Mouse (Mus musculus) forebrain, embryonic 14.5 days (tissue): ENCODE data around the gene Pdk2. TPM values are rescaled to one million over a fixed set of nuclear protein-coding genes. Genes with fewer than 3 reads are reported as not detected.

ENCODE experiments used
- ATAC-seq: fragments of 200-750 bp; cut with Nextera tagmentation; 2 replicates; pipeline ENCODE4 v1.8.0; 2017; ENCODE audit warnings: mild to moderate bottlenecking, moderate library complexity
- DNase-seq: peaks from one replicate; pipeline ENCODE4 v3.0.0-alpha.2; 2015; ENCODE audit warnings: low spot score
- H3K27ac ChIP-seq: fragments of 300-500 bp; sonication (generic); 2 replicates; pipeline ENCODE4 v1.5.1; 2014; ENCODE audit warnings: low read depth, mild to moderate bottlenecking, control low read depth, low read length, moderate library complexity
- H3K27me3 ChIP-seq: fragments of 300-500 bp; sonication (generic); replicated peaks from 2 replicates; pipeline ENCODE4 v1.6.1; 2014; ENCODE audit warnings: low read length, control low read depth, mixed read lengths; ENCODE audit not compliant: control insufficient read depth, insufficient read depth
- H3K36me3 ChIP-seq: fragments of 300-500 bp; sonication (generic); 2 replicates; pipeline ENCODE4 v1.6.1; 2014; ENCODE audit warnings: low read length, control low read depth; ENCODE audit not compliant: control insufficient read depth, insufficient read depth
- H3K4me1 ChIP-seq: fragments of 300-500 bp; sonication (generic); 2 replicates; pipeline ENCODE4 v1.6.1; 2014; ENCODE audit warnings: antibody characterized with exemption, low read length, control low read depth; ENCODE audit not compliant: control insufficient read depth, insufficient read depth
- H3K4me2 ChIP-seq: fragments of 300-500 bp; sonication (generic); 2 replicates; pipeline ENCODE4 v1.6.1; 2014; ENCODE audit warnings: mild to moderate bottlenecking, control low read depth, low read length
- H3K4me3 ChIP-seq: fragments of 300-500 bp; sonication (generic); 2 replicates; pipeline ENCODE4 v1.5.1; 2014; ENCODE audit warnings: low read depth, low read length, control low read depth
- H3K9ac ChIP-seq: fragments of 300-500 bp; sonication (generic); 2 replicates; pipeline ENCODE4 v1.6.1; 2014; ENCODE audit warnings: mild to moderate bottlenecking, low read length, control low read depth, moderate library complexity
- H3K9me3 ChIP-seq: fragments of 300-500 bp; sonication (generic); replicated peaks from 2 replicates; pipeline ENCODE4 v1.6.1; 2016; ENCODE audit warnings: low read length, control low read depth, mixed read lengths; ENCODE audit not compliant: control insufficient read depth
- WGBS: fragments of 180-500 bp; shearing (Covaris S2); extraction: QIAGEN DNeasy Blood & Tissue Kit; methylation state at CpG from one replicate; pipeline ENCODE4 v1.1.7; 2014; 5-methylcytosine and 5-hydroxymethylcytosine counted together
- polyA plus RNA-seq: library from polyadenylated mRNA; unstranded; fragments of >200 nt; fragmentation: Nextera tagmentation; extraction: Ambion mirVana; gene quantifications from 2 replicates; pipeline ENCODE4 v1.2.1, GENCODE M21; 2014

Pdk2 gene
- polyA plus RNA-seq, 1 experiment from 2014 or later, result 20.1 TPM

DNA sequence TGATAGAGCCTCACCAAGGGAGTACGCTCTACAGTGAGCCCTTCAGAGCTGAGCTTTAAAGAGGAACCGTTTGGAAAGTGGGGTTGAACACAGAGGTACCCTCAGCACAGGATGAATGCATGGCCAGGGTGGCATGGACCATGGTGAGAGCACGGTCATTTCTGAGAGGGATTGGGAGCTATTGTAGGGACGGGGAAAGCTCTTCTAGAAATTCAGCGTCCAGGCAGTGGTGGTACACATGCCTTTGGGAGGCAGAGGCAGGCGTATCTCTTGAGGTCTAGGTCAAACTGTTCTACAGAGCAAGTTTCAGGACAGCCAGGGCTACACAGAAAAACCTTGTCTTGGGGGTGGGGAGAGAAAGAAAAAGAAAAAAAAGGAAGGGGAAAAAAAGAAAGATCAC, 44.2 kb downstream of the Pdk2 start:
- Histone ChIP-seq H3K27me3 (no peaks in the 10 kb centered on the region), H3K9ac (no peak overlapping the region), H3K4me3 (no peak overlapping the region), H3K4me1 (peaks cover 45% of the 10 kb centered on the region), H3K27ac (no peak overlapping the region), H3K36me3 (peaks cover 66% of the 10 kb centered on the region), H3K4me2 (no peak overlapping the region), H3K9me3 (no peaks in the 10 kb centered on the region)
- 92% methylated on average over 6 of the region's 6 CpGs for WGBS
- no peak for ATAC-seq
- DNase-seq, result no peak

DNA sequence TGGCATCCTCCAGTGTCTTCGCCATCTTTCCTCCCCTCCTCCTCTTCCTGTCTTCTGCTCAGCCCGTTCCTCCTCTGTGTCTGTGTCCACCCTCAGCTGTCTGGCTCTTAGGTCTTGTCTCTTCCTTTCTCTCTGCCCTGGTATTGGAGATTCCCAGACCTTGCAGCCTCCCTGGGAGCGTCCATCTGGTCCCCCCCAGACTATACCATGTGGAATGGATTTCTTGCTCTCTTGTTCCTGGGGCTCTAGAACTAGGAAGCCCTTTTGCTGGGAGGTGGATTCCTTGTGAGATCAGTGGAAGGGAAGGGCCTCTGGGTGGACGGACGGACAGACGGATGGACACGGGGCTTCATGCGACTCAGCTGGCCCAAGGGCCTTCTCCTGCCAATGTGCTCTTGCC, 45.1 kb downstream of the Pdk2 start:
- peaks cover 59% of the 10 kb centered on the region for H3K36me3 ChIP-seq
- H3K4me2 ChIP-seq, result peak overlapping the region; percentile 99
- WGBS, result 87% methylated on average over 8 of the region's 8 CpGs
- no peaks in the 10 kb centered on the region for H3K9me3 ChIP-seq
- ATAC-seq (no peak), DNase-seq (no peak)
- no peak overlapping the region for H3K4me3 ChIP-seq
- H3K27me3 ChIP-seq, result no peaks in the 10 kb centered on the region
- peak overlapping the region; percentile 94; the same call in 1 of the 2 replicates for H3K9ac ChIP-seq
- peaks cover 45% of the 10 kb centered on the region for H3K4me1 ChIP-seq
- no peak overlapping the region for H3K27ac ChIP-seq

DNA sequence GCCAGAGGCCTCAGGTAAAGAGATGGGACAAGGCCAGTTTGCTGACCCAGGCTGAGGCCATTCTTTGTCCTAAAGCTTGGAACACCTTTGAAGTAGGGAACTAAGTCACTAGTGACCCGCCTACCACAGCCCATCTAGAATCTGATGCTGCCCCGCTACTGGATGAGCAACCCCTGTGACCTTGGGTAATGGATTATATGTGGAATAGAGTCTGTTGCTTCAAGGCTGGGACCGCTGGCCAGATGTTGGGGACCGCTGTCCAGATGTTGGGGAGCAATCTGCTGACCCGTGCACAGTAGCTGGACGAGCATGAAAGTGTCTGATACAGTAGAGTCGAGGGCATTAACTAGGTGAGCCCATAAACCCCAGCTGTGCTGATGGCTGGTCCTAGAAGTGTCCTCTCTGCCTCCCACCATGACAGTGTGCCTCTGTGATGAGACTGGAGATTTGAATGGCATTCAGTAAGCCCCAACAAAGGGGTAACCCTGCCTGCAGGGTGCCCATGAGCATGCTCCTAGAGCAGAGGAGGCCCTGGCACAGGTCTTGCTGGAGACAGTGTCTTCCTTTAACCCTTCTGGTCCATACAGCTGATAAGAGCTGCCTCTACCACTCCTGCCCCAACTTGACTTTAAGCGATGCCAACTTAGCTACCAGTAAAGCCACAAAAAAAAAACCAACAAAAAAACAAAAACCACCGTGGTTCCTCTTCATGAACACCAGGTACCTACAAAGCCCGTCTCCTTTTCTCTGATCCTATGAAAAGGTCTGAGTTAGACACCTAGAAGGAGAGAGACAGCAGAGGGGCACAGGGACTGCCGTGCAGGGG, 46.0 kb downstream of the Pdk2 start:
- DNase-seq, result no peak
- Histone ChIP-seq H3K9me3 (no peaks in the 10 kb centered on the region), H3K4me1 (peaks cover 45% of the 10 kb centered on the region), H3K27ac (no peak overlapping the region), H3K36me3 (peaks cover 53% of the 10 kb centered on the region), H3K9ac (peak overlapping the region; percentile 94), H3K4me3 (peak overlapping the region; percentile 86), H3K27me3 (no peaks in the 10 kb centered on the region), H3K4me2 (peak overlapping the region; percentile 99)
- no peak for ATAC-seq
- WGBS, result 84% methylated on average over 11 of the region's 11 CpGs

DNA sequence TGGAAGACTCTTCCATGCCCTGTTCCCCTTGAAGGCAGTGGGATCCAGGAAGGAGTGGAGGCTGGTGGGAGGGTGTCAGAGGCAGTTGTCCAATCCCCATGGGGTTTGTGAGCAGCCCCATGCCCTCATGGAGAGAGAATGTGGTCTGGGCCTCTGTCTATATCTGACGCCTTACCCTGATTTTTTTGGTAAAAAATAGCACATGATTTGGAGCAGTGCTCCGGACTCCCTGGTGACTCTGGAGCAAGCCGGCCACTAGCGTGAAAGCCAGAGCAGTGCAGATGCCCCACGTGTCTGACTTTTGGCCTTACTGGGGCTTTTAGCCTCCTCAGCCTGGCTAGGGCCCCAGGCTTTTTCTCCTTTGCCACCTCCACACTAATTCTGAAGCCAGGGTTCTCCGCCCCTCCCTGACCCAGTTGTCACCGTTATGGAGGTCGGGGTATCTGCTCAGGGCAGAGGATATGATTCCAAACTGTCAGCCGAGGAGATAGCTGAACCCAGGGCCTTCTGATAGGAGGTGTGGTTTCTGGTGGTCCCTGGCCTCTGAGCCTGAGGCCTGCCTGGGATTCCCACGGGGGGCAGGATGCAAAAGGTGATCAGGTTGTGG, 46.8 kb downstream of the Pdk2 start:
- no peak for ATAC-seq

DNA sequence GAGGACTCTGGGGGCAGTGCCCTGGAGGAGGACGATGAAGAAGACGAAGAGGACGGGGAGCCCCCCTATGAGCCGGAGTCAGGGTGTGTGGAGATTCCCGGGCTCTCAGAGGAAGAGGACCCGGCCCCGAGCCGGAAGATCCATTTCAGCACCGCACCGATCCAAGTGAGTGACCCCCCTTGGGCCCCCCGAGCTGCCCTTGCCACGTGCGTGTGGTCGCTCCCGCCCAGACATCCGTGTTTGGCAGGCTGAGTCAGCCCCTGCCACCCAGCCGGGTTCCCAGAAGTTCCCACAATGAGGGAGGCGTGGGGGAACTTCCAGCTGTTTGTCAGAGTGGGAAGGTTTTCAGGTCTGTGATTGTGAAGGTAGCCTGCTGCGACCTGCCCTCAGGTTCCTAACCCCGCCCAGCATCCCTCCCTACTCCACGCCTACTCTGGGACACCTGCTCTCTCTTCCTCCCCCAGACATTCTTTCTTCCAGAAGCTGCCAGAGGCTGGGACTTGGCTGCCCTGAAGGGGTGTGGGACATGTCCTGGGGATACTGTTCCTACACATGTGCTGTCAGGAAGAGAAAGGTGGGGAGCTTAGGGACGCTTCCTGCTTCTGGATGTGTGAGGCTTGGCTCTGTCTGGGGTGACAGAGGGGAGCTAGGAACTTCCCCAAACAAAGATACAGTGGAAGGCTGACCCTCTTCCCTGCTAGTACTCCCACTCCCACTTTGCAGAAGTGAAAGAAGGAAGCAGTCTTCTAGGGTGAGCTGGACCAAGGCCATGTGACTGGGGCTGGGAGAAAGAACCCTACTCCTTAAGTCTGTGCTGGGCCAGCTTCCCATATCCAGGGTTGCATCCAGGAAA, 48.2 kb downstream of the Pdk2 start:
- H3K4me1 ChIP-seq, result peaks cover 51% of the 10 kb centered on the region
- WGBS, result 2% methylated on average over 22 of the region's 22 CpGs
- DNase-seq, result no peak

More for the DNA sequence above, 46.8 kb downstream of the Pdk2 start:
- Histone ChIP-seq H3K4me1 (peaks cover 48% of the 10 kb centered on the region), H3K9ac (peak overlapping the region; percentile 94), H3K9me3 (no peaks in the 10 kb centered on the region), H3K27me3 (no peaks in the 10 kb centered on the region), H3K36me3 (peaks cover 44% of the 10 kb centered on the region), H3K4me3 (peak overlapping the region; percentile 86), H3K27ac (no peak overlapping the region), H3K4me2 (peak overlapping the region; percentile 99)
- 59% methylated on average over 10 of the region's 10 CpGs for WGBS
- DNase-seq, result no peak

DNA sequence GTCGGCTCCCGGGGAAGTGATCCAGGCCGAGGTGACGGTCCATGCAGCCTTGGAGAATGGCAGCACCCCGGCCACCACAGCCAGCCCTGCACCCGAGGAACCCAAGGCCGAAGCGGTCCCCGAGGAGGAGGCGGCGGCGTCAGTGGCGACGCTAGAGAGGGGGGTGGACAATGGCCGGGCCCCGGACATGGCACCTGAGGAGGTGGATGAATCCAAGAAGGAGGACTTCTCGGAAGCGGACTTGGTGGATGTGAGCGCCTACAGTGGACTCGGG, 48.7 kb downstream of the Pdk2 start:
- H3K36me3 ChIP-seq, result peaks cover 25% of the 10 kb centered on the region
- no peaks in the 10 kb centered on the region for H3K9me3 ChIP-seq
- peak overlapping the region; percentile 94 for H3K27ac ChIP-seq
- H3K27me3 ChIP-seq, result no peaks in the 10 kb centered on the region
- peak overlapping the region; percentile 86 for H3K4me3 ChIP-seq
- peak overlapping the region; percentile 99 for H3K4me2 ChIP-seq
- ATAC-seq (no peak), DNase-seq (no peak)
- H3K4me1 ChIP-seq, result peaks cover 45% of the 10 kb centered on the region
- 0% methylated on average over 20 of the region's 20 CpGs for WGBS
- peak overlapping the region; percentile 94 for H3K9ac ChIP-seq

More for the DNA sequence above, 48.2 kb downstream of the Pdk2 start:
- peak overlapping the region; percentile 94; the same call in 1 of the 2 replicates for H3K27ac ChIP-seq
- peak overlapping the region; percentile 99 for H3K4me2 ChIP-seq
- H3K27me3 ChIP-seq, result no peaks in the 10 kb centered on the region
- peaks cover 31% of the 10 kb centered on the region for H3K36me3 ChIP-seq
- H3K9ac ChIP-seq, result peak overlapping the region; percentile 94
- H3K4me3 ChIP-seq, result peak overlapping the region; percentile 86
- H3K9me3 ChIP-seq, result no peaks in the 10 kb centered on the region
- ATAC-seq, result no peak

DNA sequence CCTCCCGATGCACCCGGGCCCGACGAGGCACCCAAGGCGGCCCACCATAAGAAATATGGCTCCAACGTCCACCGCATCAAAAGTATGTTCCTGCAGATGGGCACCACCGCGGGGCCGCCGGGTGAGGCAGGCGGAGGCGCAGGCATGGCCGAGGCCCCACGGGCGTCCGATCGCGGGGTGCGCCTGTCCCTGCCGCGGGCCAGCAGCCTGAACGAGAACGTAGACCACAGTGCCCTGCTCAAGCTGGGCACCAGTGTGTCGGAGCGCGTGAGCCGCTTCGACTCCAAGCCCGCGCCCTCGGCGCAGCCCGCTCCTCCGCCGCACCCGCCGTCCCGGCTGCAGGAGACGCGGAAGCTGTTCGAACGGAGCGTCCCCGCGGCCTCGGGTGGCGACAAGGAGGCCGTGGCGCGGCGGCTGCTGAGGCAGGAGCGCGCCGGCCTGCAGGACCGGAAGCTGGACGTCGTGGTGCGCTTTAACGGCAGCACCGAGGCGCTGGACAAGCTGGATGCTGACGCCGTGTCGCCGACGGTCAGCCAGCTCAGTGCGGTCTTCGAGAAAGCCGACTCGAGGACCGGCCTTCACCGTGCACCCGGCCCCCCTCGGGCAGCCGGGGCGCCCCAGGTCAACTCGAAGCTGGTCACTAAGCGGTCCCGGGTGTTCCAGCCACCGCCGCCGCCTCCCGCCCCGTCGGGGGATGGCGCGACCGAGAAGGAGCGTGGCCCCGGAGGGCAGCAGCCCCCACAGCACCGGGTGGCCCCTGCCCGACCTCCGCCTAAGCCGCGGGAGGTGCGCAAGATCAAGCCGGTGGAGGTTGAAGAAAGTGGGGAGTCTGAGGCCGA, 49.3 kb downstream of the Pdk2 start:
- H3K36me3 ChIP-seq, result peaks cover 20% of the 10 kb centered on the region
- H3K27ac ChIP-seq, result peak overlapping the region; percentile 94
- H3K4me1 ChIP-seq, result peaks cover 45% of the 10 kb centered on the region
- 0 out of 2 replicates have a peak, but pooled peaks have one; percentile 10 for ATAC-seq
- H3K9ac ChIP-seq, result peak overlapping the region; percentile 94
- peak overlapping the region; percentile 99 for H3K4me2 ChIP-seq
- WGBS, result 2% methylated on average over 99 of the region's 99 CpGs
- peak; percentile 27 for DNase-seq
- H3K27me3 ChIP-seq, result no peaks in the 10 kb centered on the region
- no peaks in the 10 kb centered on the region for H3K9me3 ChIP-seq
- peak overlapping the region; percentile 86 for H3K4me3 ChIP-seq
